Mouse (Mus musculus) limb, embryonic 11.5 days (tissue): ENCODE data around the gene Smim24. TPM values are rescaled to one million over a fixed set of nuclear protein-coding genes. Genes with fewer than 3 reads are reported as not detected.

Experiments
- ATAC-seq: fragments of 200-750 bp; cut with Nextera tagmentation; 2 replicates; pipeline ENCODE4 v1.8.0; 2017; ENCODE audit warnings: low read depth; ENCODE audit not compliant: insufficient number of reproducible peaks, low FRiP score, low TSS enrichment
- DNase-seq: peaks from one replicate; pipeline ENCODE4 v3.0.0-alpha.2; 2015; ENCODE audit warnings: low spot score
- H3K27ac ChIP-seq: fragments of 300-500 bp; sonication (generic); replicated peaks from 2 replicates; pipeline ENCODE4 v1.5.1; 2014; ENCODE audit warnings: low read depth, mild to moderate bottlenecking, low read length
- H3K27me3 ChIP-seq: fragments of 300-500 bp; sonication (generic); 2 replicates; pipeline ENCODE4 v1.6.1; 2014; ENCODE audit warnings: mild to moderate bottlenecking, low read length, mixed read lengths; ENCODE audit not compliant: control insufficient read depth, insufficient read depth
- H3K36me3 ChIP-seq: fragments of 300-500 bp; sonication (generic); 2 replicates; pipeline ENCODE4 v1.6.1; 2014; ENCODE audit warnings: mild to moderate bottlenecking, low read length, moderate library complexity, mixed read lengths; ENCODE audit not compliant: control insufficient read depth, insufficient read depth
- H3K4me1 ChIP-seq: fragments of 300-500 bp; sonication (generic); 2 replicates; pipeline ENCODE4 v1.6.1; 2014; ENCODE audit warnings: low read length, mixed read lengths; ENCODE audit not compliant: control insufficient read depth, insufficient read depth
- H3K4me2 ChIP-seq: fragments of 300-500 bp; sonication (generic); 2 replicates; pipeline ENCODE4 v1.6.1; 2014; ENCODE audit warnings: low read depth, mild to moderate bottlenecking, moderate library complexity; ENCODE audit not compliant: severe bottlenecking
- H3K4me3 ChIP-seq: fragments of 300-500 bp; sonication (generic); 2 replicates; pipeline ENCODE4 v1.5.1; 2014; ENCODE audit warnings: low read depth, low read length
- H3K9ac ChIP-seq: fragments of 300-500 bp; sonication (generic); 2 replicates; pipeline ENCODE4 v1.6.1; 2014; ENCODE audit warnings: mild to moderate bottlenecking, low read length
- H3K9me3 ChIP-seq: fragments of 300-500 bp; sonication (generic); 2 replicates; pipeline ENCODE4 v1.6.1; 2016; ENCODE audit warnings: low read length; ENCODE audit not compliant: control insufficient read depth
- WGBS: fragments of 180-500 bp; shearing (Covaris S2); extraction: QIAGEN DNeasy Blood & Tissue Kit; methylation state at CpG from one replicate; pipeline ENCODE4 v1.1.7; 2014; 5-methylcytosine and 5-hydroxymethylcytosine counted together
- polyA plus RNA-seq: library from polyadenylated mRNA; unstranded; fragments of >200 nt; fragmentation: Nextera tagmentation; extraction: Ambion mirVana; gene quantifications from 2 replicates; pipeline ENCODE4 v1.2.1, GENCODE M21; 2014

The Smim24 gene
- polyA plus RNA-seq, 1 experiment from 2014 or later, result 3.4 TPM

GRCm38 (mm10) chr10:81382039-81382438 is 10.8 kb upstream of the Smim24 start:
- peaks cover 11% of the 10 kb centered on the region; the same call in 1 of the 2 replicates for H3K36me3 ChIP-seq
- no peaks in the 10 kb centered on the region for H3K27me3 ChIP-seq
- no peak for DNase-seq
- WGBS, result 90% methylated on average over 5 of the region's 5 CpGs
- H3K9ac ChIP-seq, result no peak overlapping the region
- no peak overlapping the region for H3K4me2 ChIP-seq
- no peak for ATAC-seq
- H3K4me3 ChIP-seq, result no peak overlapping the region
- H3K27ac ChIP-seq, result no peak overlapping the region
- H3K9me3 ChIP-seq, result no peaks in the 10 kb centered on the region
- peaks cover 10% of the 10 kb centered on the region for H3K4me1 ChIP-seq

- H3K4me1 ChIP-seq, result peaks cover 6% of the 10 kb centered on the region
- H3K4me3 ChIP-seq, result peak within 1 kb of the TSS; percentile 82
- H3K27ac ChIP-seq, result peak within 1 kb of the TSS; percentile 71
- DNase-seq (peak; percentile 99), ATAC-seq (peak; percentile 87)
- peak within 1 kb of the TSS; percentile 76 for H3K9ac ChIP-seq
- H3K4me2 ChIP-seq, result peak within 1 kb of the TSS; percentile 91
- H3K27me3 ChIP-seq, result no peaks in the 10 kb centered on the region
- no peaks in the 10 kb centered on the region for H3K9me3 ChIP-seq
- 5% methylated on average over 50 of the region's 54 CpGs for WGBS
- peaks cover 17% of the 10 kb centered on the region; the same call in 1 of the 2 replicates for H3K36me3 ChIP-seq
These were observed 8.8 kb upstream of the Smim24 start, which contains the start of the genes Dohh and Gm48551 for GRCm38 (mm10) chr10:81383802-81384604. Gene Dohh (plus strand): TSS chr10:81384428. Gene Gm48551 (plus strand): TSS chr10:81384466.

GRCm38 (mm10) chr10:81384605-81384982 is 8.3 kb upstream of the Smim24 start:
- peak overlapping the region; percentile 91 for H3K4me2 ChIP-seq
- H3K9me3 ChIP-seq, result no peaks in the 10 kb centered on the region
- peak overlapping the region; percentile 71 for H3K27ac ChIP-seq
- peak overlapping the region; percentile 82 for H3K4me3 ChIP-seq
- H3K9ac ChIP-seq, result peak overlapping the region; percentile 76
- H3K36me3 ChIP-seq, result peaks cover 17% of the 10 kb centered on the region; the same call in 1 of the 2 replicates
- WGBS, result 2% methylated on average over 19 of the region's 19 CpGs
- no peaks in the 10 kb centered on the region for H3K27me3 ChIP-seq
- DNase-seq (no peak), ATAC-seq (peak; percentile 15; the same call in 1 of the 2 replicates)
- peaks cover 6% of the 10 kb centered on the region for H3K4me1 ChIP-seq

- Histone ChIP-seq H3K27me3 (no peaks in the 10 kb centered on the region), H3K4me2 (peak overlapping the region; percentile 91; the same call in 1 of the 2 replicates), H3K36me3 (peaks cover 19% of the 10 kb centered on the region; the same call in 1 of the 2 replicates), H3K27ac (no peak overlapping the region), H3K9ac (no peak overlapping the region), H3K4me3 (no peak overlapping the region), H3K4me1 (peaks cover 6% of the 10 kb centered on the region), H3K9me3 (no peaks in the 10 kb centered on the region)
- ATAC-seq (no peak), DNase-seq (no peak)
- 87% methylated on average over 22 of the region's 22 CpGs for WGBS
These were observed 7.1 kb upstream of the Smim24 start for GRCm38 (mm10) chr10:81385603-81386306.

GRCm38 (mm10) chr10:81387716-81388115 is 5.1 kb upstream of the Smim24 start:
- Histone ChIP-seq H3K36me3 (peaks cover 19% of the 10 kb centered on the region; the same call in 1 of the 2 replicates), H3K4me1 (peaks cover 6% of the 10 kb centered on the region), H3K27ac (no peak overlapping the region), H3K4me2 (no peak overlapping the region), H3K9me3 (no peaks in the 10 kb centered on the region), H3K9ac (no peak overlapping the region), H3K4me3 (no peak overlapping the region), H3K27me3 (no peaks in the 10 kb centered on the region)
- WGBS, result 92% methylated on average over 20 of the region's 20 CpGs
- no peak for DNase-seq
- no peak for ATAC-seq

GRCm38 (mm10) chr10:81388505-81389055 is 4.3 kb upstream of the Smim24 start, which contains the start of gene Gm48552:
Gene Gm48552 (plus strand): TSS chr10:81389005.
- H3K27ac ChIP-seq, result no peak within 1 kb of the TSS
- H3K4me2 ChIP-seq, result no peak within 1 kb of the TSS
- H3K9me3 ChIP-seq, result no peaks in the 10 kb centered on the region
- H3K9ac ChIP-seq, result no peak within 1 kb of the TSS
- H3K4me3 ChIP-seq, result no peak within 1 kb of the TSS
- no peak for ATAC-seq
- DNase-seq, result no peak
- peaks cover 19% of the 10 kb centered on the region; the same call in 1 of the 2 replicates for H3K36me3 ChIP-seq
- H3K27me3 ChIP-seq, result no peaks in the 10 kb centered on the region
- peaks cover 13% of the 10 kb centered on the region for H3K4me1 ChIP-seq
- 87% methylated on average over 5 of the region's 5 CpGs for WGBS

GRCm38 (mm10) chr10:81389373-81389772 is 3.5 kb upstream of the Smim24 start:
- Histone ChIP-seq H3K4me3 (no peak overlapping the region), H3K9me3 (no peaks in the 10 kb centered on the region), H3K4me1 (peaks cover 13% of the 10 kb centered on the region), H3K36me3 (peaks cover 19% of the 10 kb centered on the region; the same call in 1 of the 2 replicates), H3K27me3 (no peaks in the 10 kb centered on the region), H3K9ac (no peak overlapping the region), H3K27ac (no peak overlapping the region), H3K4me2 (no peak overlapping the region)
- no peak for DNase-seq
- 64% methylated on average over 3 of the region's 3 CpGs for WGBS
- ATAC-seq, result no peak
